Mouse (Mus musculus): ENCODE data around the gene Copz1. TPM values are rescaled to one million over a fixed set of nuclear protein-coding genes. Genes with fewer than 3 reads are reported as not detected.

Gene Copz1
- total RNA-seq, 2 experiments from 2014 or later = 38.0 to 38.5 TPM

Small RNAs within 50 kb of the gene (microRNA-seq; reads per million reads assigned to microRNA genes)
- 65.7 to 96.6 reads per million in 2 experiments for gene Mir148b

Other genes starting within 250 kb of the Copz1 start
- gene Smug1, start 105.6 kb upstream of the Copz1 start, total RNA-seq (2021) = 10 to 100 TPM; 10.6 to 11.6 TPM
- gene Cbx5, start 32.9 kb upstream of the Copz1 start, total RNA-seq (2021) = 10 to 100 TPM; 29.9 to 41.5 TPM
- gene Hnrnpa1, start 32.3 kb upstream of the Copz1 start, total RNA-seq (2021) = 100 to 1,000 TPM; 110 to 114 TPM
- gene Nfe2, start 14.3 kb upstream of the Copz1 start, total RNA-seq (2021) = not detected
- not detected for gene Gpr84, start 37.9 kb downstream of the Copz1 start, total RNA-seq (2021)
- 10 to 100 TPM; 31.3 to 32.1 TPM for gene Zfp385a, start 67.4 kb downstream of the Copz1 start, total RNA-seq (2021)
- gene Itga5, start 94.0 kb downstream of the Copz1 start, total RNA-seq (2021) = 10 to 100 TPM; 22.5 to 25.7 TPM
- not detected for gene Gtsf1, start 157.8 kb downstream of the Copz1 start, total RNA-seq (2021)
- gene Gtsf2, start 175.8 kb downstream of the Copz1 start, total RNA-seq (2021) = not detected
- gene Nckap1l, start 181.1 kb downstream of the Copz1 start, total RNA-seq (2021) = 1 to 10 TPM; 1.7 to 1.8 TPM
- 1 to 10 TPM in 1 of 2 experiments, under 1 TPM in 1; 0.94 to 1.2 TPM for gene Pde1b, start 230.3 kb downstream of the Copz1 start, total RNA-seq (2021)